Mouse (Mus musculus): ENCODE data around the gene Emp3. TPM values are rescaled to one million over a fixed set of nuclear protein-coding genes. Genes with fewer than 3 reads are reported as not detected.

Gene Emp3
- total RNA-seq, 2 experiments from 2014 or later, result 2.1 to 2.3 TPM

DNA sequence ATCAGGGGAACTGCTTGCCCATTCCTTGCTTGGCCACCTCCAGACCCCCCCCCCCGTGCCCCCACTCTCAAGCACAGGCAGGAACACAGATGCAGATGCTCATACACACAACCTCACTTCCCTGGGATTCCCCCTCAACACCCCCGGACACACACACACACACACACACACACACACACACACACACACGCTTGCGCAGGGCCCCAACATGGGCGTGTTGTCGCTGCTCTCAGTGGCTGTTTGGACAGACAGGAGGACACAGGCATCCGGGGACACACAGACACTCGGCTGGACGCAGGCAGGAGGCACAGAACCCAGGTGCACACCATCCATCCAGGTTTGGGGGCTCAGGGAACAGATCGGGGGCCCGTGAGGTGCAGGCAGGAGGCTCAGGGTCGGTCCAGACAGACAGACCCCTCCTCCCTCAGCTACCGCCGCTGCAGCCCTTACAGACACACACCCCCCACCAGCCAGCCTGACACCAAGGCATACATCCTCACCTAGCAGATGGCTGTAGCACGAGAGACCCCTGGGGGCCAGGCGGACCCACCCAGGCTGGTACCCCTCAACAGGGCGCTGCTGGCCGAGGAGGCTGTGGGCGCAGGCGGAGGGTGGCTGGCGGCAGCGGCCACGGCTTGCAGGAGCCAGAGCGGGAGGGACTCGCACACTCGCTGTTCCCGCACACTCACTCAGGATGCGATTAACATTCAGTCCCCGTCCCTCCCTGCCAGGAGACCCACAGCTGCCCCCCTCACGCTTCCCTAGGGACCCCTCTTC lies 50.7 kb downstream of the Emp3 start:
- no peak for DNase-seq (ENCODE audit: low spot score in 2 of 2)

DNA sequence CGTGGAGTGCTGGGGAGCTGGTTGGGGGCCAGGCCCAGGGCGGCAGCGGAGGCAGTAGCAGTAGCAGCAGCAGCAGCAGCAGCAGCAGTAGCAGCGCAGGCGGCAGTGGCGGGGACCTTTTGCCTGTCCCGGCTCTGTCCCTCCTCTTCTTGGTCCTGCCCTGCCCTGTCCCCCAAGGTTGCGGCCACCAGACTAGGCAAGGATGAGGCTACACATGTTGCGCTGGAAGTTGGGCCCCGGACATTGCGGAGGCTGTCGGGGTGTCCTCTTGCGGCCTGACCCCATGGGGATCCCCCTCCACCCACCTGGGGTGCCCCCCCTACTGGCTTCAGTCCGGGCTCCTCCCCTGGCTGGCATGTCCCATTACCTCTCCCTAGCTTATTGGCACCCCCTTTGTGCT lies 51.4 kb downstream of the Emp3 start:
- no peak for DNase-seq (ENCODE audit: low spot score in 2 of 2)

DNA sequence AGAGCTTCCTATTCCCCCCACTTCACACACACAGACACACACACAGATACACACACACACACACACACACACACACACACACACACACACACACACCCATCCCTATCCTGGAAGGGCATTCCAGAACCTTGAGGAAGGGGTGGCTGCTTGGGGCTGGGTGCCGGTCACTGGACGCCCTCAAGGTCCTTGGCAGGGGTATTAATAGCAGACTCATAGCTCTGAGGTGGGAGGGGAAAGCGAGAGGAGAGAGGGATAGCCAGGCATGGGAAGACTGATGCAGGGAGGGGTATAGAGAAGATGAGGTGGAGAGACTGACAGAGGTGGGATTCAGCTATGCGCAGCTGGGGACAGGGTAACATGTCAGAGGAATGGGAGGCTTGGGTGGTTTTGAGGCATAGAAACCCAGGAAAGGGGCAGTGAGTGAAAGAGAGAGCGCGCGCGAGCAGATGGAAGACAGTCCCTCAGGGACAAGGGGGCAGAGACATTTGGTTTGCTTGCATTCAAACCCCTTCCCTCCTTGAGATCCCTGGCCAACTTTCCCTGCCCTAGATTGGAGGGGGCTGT lies 52.0 kb downstream of the Emp3 start:
- no peak for DNase-seq (ENCODE audit: low spot score in 2 of 2)

Other genes with a start within 250 kb of the Emp3 start
- 10 to 100 TPM in 1 of 2 experiments, 1 to 10 TPM in 1; 6.8 to 13.4 TPM for gene Ntn5, start 237.4 kb downstream of the Emp3 start, total RNA-seq (2021)
- gene Sec1, start 227.0 kb downstream of the Emp3 start, total RNA-seq (2021), result 1 to 10 TPM; 2.5 to 3.5 TPM
- gene Car11, start 221.6 kb downstream of the Emp3 start, total RNA-seq (2021), result 100 to 1,000 TPM; 182 TPM
- gene Dbp, start 216.3 kb downstream of the Emp3 start, total RNA-seq (2021), result 10 to 100 TPM; 47.6 to 50.2 TPM
- 100 to 1,000 TPM; 359 to 364 TPM for gene Rpl18, start 205.9 kb downstream of the Emp3 start, total RNA-seq (2021)
- 10 to 100 TPM; 35.8 to 37.2 TPM for gene Sphk2, start 203.4 kb downstream of the Emp3 start, total RNA-seq (2021)
- under 1 TPM; 0.25 to 0.27 TPM for gene Fam83e, start 200.2 kb downstream of the Emp3 start, total RNA-seq (2021)
- not detected for gene Spaca4, start 195.6 kb downstream of the Emp3 start, total RNA-seq (2021)
- 100 to 1,000 TPM; 274 to 289 TPM for gene Lmtk3, start 137.7 kb downstream of the Emp3 start, total RNA-seq (2021)
- 1 to 10 TPM; 8.1 to 8.9 TPM for gene Sult2b1, start 136.7 kb downstream of the Emp3 start, total RNA-seq (2021)
- gene Cyth2, start 106.8 kb downstream of the Emp3 start, total RNA-seq (2021), result 100 to 1,000 TPM; 135 to 155 TPM
- gene Kcnj14, start 96.6 kb downstream of the Emp3 start, total RNA-seq (2021), result 1 to 10 TPM; 1.4 to 2.4 TPM
- gene Grwd1, start 90.5 kb downstream of the Emp3 start, total RNA-seq (2021), result 10 to 100 TPM; 20.6 to 22.5 TPM
- 10 to 100 TPM; 71.5 to 73.9 TPM for gene Kdelr1, start 48.6 kb downstream of the Emp3 start, total RNA-seq (2021)
- 10 to 100 TPM; 10.6 to 10.7 TPM for gene Grin2d, start 43.0 kb downstream of the Emp3 start, total RNA-seq (2021)
- not detected for gene Syngr4, start 24.7 kb downstream of the Emp3 start, total RNA-seq (2021)
- gene Tmem143, start 24.5 kb downstream of the Emp3 start, total RNA-seq (2021), result 10 to 100 TPM; 21.8 to 22.4 TPM
- gene Ccdc114, start 2.7 kb upstream of the Emp3 start, total RNA-seq (2021), result 1 to 10 TPM; 4.1 to 4.2 TPM
- gene Abcc6, start 108.9 kb upstream of the Emp3 start, total RNA-seq (2021), result 1 to 10 TPM; 1.2 to 1.7 TPM
- gene Nomo1, start 112.3 kb upstream of the Emp3 start, total RNA-seq (2021), result 100 to 1,000 TPM in 1 of 2 experiments, 10 to 100 TPM in 1; 99.7 to 107 TPM
- 10 to 100 TPM; 33.8 to 38.5 TPM for gene Kcnj11, start 179.4 kb upstream of the Emp3 start, total RNA-seq (2021)

Data from layer of hippocampus, adult 18-20 months (tissue).